Mouse (Mus musculus) C2C12 (cell line): ENCODE data around the gene Sec14l5.

Experiments
- CEBPB ChIP-seq: IDR thresholded peaks from one replicate; pipeline ENCODE4 v1.6.1; 2011; ENCODE audit warnings: low read depth, mild to moderate bottlenecking, control low read depth, moderate library complexity
- CTCF ChIP-seq: IDR thresholded peaks from one replicate; pipeline ENCODE4 v1.5.1; 2011; ENCODE audit not compliant: control insufficient read depth, insufficient read depth, insufficient read length
- MAX ChIP-seq: IDR thresholded peaks from one replicate; pipeline ENCODE4 v1.6.1; 2011; ENCODE audit warnings: mild to moderate bottlenecking, control low read depth
- MYOD1 ChIP-seq: IDR thresholded peaks from one replicate; pipeline ENCODE4 v1.6.1; 2011; ENCODE audit warnings: low read depth; ENCODE audit not compliant: control insufficient read depth, insufficient read length
- MYOG ChIP-seq: IDR thresholded peaks from one replicate; pipeline ENCODE4 v1.6.1; 2011; ENCODE audit not compliant: control insufficient read depth, insufficient read length; ENCODE audit errors: extremely low read depth

DNA sequence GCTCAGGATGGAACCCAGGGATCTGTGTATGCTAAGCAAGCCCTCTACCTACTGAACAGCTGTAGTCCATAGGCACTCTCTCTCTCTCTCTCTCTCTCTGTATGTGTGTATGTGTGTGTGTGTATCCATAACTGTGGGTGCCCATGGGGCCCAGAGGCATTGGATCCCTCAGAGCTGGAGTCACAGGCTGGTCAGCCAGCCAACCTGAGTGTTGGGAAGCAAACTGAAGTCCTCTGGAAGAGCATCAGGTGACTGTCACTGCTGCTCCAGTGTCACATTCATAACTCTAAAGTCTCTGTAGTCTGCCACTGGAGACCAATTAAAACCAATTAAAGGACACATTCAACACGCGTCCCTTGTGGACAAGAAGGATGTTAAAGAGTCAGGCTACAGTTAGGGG is 9.6 kb downstream of the Sec14l5 start:
- no peak for TF ChIP-seq CTCF
- no peak for TF ChIP-seq MYOD1
- TF ChIP-seq MYOG: no peak
- TF ChIP-seq CEBPB: no peak
- no peak for TF ChIP-seq MAX
